In the genomic region with DNA sequence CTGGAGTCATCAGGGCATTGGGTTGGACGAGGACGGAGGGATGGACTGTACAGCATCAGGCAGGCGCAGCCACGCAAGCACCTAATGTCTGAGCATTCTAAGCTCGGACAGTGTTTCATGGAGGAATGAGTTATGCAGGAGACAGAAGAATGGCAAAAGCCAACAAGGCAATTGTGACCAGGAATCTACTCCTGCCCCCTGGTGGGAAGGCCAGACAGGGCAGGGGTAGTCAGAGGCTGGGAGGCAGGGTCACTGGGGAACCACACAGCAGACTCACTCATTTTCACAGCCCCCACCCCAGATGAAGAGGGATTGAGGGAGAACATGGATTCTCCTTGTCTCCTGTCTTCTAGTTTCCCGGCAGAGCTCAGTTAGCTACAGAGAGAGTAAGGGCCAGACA, we compare ENCODE assay signal across 8 mouse cellular contexts. TPM values are rescaled to one million over a fixed set of nuclear protein-coding genes. Genes with fewer than 3 reads are reported as not detected.
DNase-seq lines count a peak whose midpoint lies in the region; ATAC-seq and TF ChIP-seq lines count a peak whose summit lies in the region.
"Had no signal": no experiment of that assay in that cellular context is flagged by ENCODE, and none has a peak within 500 bp of the region (broad histone marks: within the 10 kb centered on the region; RNA-seq: fewer than 3 reads in every experiment).

No protein-coding gene starts in this region.

- H3K9ac ChIP-seq in stomach, postnatal 0 days (ENCODE audit: low read length): no peak overlapping the region

- no peak for TF ChIP-seq EP300 in stomach, postnatal 0 days (optimal IDR thresholded peaks at IDR 0.05)

- DNase-seq in left cerebral cortex, adult 2 months (ENCODE audit: extremely low spot score in 1 of 2, low spot score in 2 of 2): no peak
- no peak for DNase-seq in left cerebral cortex, adult 8-10 months (ENCODE audit: low spot score in 2 of 2)
- DNase-seq in adrenal gland, postnatal 14 days: peak; percentile 80
- DNase-seq in kidney, postnatal 4 days: peak; percentile 66 to 74
- peak; percentile 64 for DNase-seq in stomach, postnatal 0 days (ENCODE audit: low spot score)
- DNase-seq in testis, postnatal 10 days (ENCODE audit: low spot score): no peak

- H3K36me3 ChIP-seq in stomach, postnatal 0 days (ENCODE audit: control insufficient read depth, insufficient read depth, low read length): no peaks in the 10 kb centered on the region

- TF ChIP-seq CTCF in left cerebral cortex, adult 2 months (IDR thresholded peaks at IDR 0.05): peak; percentile 40
- TF ChIP-seq CTCF in stomach, postnatal 0 days (IDR thresholded peaks at IDR 0.05; ENCODE audit: low read depth): peak; percentile 80

- no peaks in the 10 kb centered on the region for H3K4me1 ChIP-seq in stomach, postnatal 0 days (replicated peaks; ENCODE audit: control insufficient read depth, insufficient read depth)

- intact Hi-C loops in left cerebral cortex, adult 2 months (cut with DNase I): no loop called here

- ATAC-seq in stomach, postnatal 0 days (ENCODE audit: low FRiP score, low TSS enrichment): no peak
- ATAC-seq in monocyte, adult 5-6 weeks (replicated peaks; ENCODE audit: insufficient number of reproducible peaks, low FRiP score, low TSS enrichment, poor library complexity, severe bottlenecking): no peak; the same call in 1 of the 2 replicates

- no peaks in the 10 kb centered on the region; the same call in 1 of the 2 replicates for H3K27me3 ChIP-seq in stomach, postnatal 0 days (ENCODE audit: control insufficient read depth, insufficient read depth, low read length)

- no peak overlapping the region for H3K4me3 ChIP-seq in left cerebral cortex, adult 2 months
- no peak overlapping the region for H3K4me3 ChIP-seq in stomach, postnatal 0 days (ENCODE audit: low read depth, low read length)

- H3K4me2 ChIP-seq in stomach, postnatal 0 days (replicated peaks; ENCODE audit: low read depth): no peak overlapping the region

- H3K9me3 ChIP-seq in stomach, postnatal 0 days (ENCODE audit: control insufficient read depth, low read length): no peaks in the 10 kb centered on the region

- H3K27ac ChIP-seq in left cerebral cortex, adult 2 months: no peak overlapping the region
- H3K27ac ChIP-seq in stomach, postnatal 0 days (replicated peaks): no peak overlapping the region

- WGBS in stomach, postnatal 0 days: 76% methylated on average over 6 of the region's 6 CpGs

RNA-seq across cellular contexts. Expression of a gene that starts 4.7 kb away (rescaled TPM):
- 1 to 10 TPM; 4.4 to 4.9 TPM for total RNA-seq in left cerebral cortex, adult 2 months (2021)
- 1 to 10 TPM; 3.1 to 6.5 (median 5.0) TPM for total RNA-seq in left cerebral cortex, adult 8-10 months (2022)
- 6.5 and 8.7 TPM in 2 replicates for total RNA-seq in adrenal gland, postnatal 14 days (2021)
- polyA plus RNA-seq in stomach, postnatal 0 days (2015; fragmentation: Nextera tagmentation; extraction: Ambion mirVana): 1.6 TPM in 2 replicates
- 72.0 to 89.0 TPM (median 88.0 TPM) in 3 replicates for total RNA-seq in monocyte, adult 5-6 weeks (2017)

RNA-seq across cellular contexts. Expression of a gene that starts 53.7 kb away (rescaled TPM):
- 1 to 10 TPM; 1.7 to 2.9 TPM for total RNA-seq in left cerebral cortex, adult 2 months (2021)
- 1 to 10 TPM in 3 of 4 experiments, under 1 TPM in 1; 0.67 to 2.3 (median 1.5) TPM for total RNA-seq in left cerebral cortex, adult 8-10 months (2022)
- total RNA-seq in adrenal gland, postnatal 14 days (2021): not detected in 2 replicates
- not detected in 2 replicates for polyA plus RNA-seq in stomach, postnatal 0 days (2015; fragmentation: Nextera tagmentation; extraction: Ambion mirVana)
- not detected in 3 replicates for total RNA-seq in monocyte, adult 5-6 weeks (2017)
- polyA plus RNA-seq: lung, embryonic 16.5 days had no signal

Comparison
In these comparisons a context has a peak if more than half of its experiments do, and no peak if none do; other contexts are left out.
1. DNase-seq: peak in adrenal gland, postnatal 14 days (single experiment), kidney, postnatal 4 days (2 of 2) and stomach, postnatal 0 days (single experiment); none in left cerebral cortex, adult 2 months (0 of 2), left cerebral cortex, adult 8-10 months (0 of 2) and testis, postnatal 10 days (single experiment).